Mouse (Mus musculus) thymus, postnatal 36 days (tissue): Measurements from ENCODE around the gene Hk1.
A peak's percentile ranks its signal among the peaks of the same experiment; 100 is the strongest.

Source experiments
- DNase-seq, 2 experiments: peaks; one replicate each; pipeline ENCODE4 v3.0.0; 2022; ENCODE audit warnings: mixed read lengths in 2 of 2

Gene Hk1

DNA sequence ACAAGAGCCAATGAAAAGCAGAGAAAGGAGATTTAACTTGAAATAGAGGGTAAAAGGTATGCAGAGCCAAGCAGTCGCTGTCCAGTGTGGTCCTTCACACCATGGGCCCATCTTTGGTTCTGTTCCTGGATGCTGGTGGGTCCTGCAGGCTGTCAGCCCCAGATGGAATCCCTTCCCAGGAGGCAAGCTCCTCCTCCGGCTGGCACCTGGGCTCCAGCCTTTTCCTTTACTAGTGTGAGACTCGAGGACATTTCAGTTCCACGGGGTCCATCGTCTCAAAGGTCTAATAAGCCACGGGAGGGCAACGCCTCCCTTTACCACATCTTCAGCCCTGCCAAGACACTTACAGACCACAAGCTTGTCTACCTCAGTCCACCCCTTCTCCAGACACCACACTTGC lies 60.6 kb downstream of the Hk1 start:
- DNase-seq: no peak

DNA sequence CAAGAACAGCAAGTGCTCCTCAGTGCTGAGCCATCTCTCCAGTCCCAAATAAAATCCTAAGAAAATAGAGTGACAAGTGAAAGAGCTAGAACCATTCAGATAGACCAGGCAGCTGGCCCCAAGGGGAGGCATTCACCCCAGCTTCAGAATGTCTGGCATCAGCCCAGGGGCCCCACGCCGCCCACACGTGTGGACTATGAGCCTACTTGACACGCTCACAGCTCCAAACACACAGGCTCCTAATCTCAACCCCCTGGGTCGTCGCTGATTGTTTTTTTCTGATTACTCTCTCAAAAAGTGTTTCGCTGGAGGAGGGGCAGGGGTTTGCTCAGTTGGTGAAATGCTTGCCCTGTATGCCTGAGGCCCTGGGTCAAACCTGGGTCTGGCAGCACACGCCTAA lies 63.2 kb downstream of the Hk1 start:
- DNase-seq: no peak

DNA sequence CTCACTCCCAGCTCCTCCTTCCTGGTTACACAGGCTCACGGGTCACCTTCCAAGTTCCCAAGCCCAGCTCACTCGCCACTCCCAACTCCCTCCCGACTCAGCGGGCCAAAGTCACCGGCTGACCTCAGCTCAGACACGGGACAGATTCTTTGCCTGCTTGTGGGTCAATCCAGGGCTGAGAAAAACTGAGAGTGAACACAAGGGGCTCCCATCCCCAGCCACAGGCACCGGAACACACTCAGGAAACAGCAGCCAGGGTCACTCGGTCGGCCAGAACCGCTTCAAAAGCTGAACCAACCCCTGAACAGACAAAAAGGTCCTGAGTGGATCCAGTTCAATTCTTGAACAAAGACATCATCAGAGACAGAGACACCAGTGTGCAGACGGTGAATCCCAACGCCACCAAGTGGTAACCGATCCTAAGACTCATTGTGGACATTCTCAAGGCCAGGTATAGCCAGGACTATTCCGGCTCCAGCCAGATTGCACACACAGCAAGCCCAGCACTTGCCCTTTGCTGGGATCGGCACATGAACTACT lies 65.8 kb downstream of the Hk1 start:
- DNase-seq: no peak

DNA sequence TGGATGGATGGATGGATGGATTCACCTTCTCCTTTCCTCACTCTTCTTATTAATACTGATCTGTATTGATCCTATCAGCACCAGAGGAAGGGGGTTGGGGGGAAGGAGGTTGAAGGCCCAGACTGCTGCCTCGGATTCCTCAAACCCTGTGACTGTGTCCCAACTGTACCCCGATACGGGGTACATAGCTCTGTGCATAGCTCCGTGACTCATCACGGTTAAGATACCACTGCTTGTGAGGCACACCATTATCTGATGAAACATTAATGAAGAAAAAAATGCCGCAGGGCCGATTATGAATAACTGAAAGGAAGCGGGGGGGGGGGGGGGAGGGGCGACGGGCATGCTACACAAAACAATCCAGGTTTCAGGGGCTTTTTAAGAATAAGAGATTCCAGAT lies 66.6 kb downstream of the Hk1 start:
- DNase-seq: no peak

DNA sequence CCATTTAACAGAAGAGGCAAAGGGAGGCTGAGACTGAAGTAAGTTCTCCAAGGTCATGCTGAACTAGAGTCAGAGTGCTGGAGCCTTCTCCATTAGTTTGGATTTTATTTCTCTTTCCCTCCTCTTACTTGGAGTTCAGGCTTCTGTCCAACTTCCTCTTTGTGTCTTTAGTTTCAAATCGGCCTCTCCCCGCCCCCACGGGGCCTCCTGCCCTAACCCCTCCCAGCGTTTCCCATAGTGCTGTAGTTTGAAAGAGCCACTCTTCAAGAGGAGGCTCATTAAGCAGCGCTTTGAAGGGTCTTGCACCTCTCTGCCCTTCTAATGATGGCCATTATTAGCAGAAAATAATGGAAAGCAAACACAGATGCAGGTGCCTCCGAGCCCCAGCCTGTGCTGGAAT lies 68.2 kb downstream of the Hk1 start:
- DNase-seq: no peak

DNA sequence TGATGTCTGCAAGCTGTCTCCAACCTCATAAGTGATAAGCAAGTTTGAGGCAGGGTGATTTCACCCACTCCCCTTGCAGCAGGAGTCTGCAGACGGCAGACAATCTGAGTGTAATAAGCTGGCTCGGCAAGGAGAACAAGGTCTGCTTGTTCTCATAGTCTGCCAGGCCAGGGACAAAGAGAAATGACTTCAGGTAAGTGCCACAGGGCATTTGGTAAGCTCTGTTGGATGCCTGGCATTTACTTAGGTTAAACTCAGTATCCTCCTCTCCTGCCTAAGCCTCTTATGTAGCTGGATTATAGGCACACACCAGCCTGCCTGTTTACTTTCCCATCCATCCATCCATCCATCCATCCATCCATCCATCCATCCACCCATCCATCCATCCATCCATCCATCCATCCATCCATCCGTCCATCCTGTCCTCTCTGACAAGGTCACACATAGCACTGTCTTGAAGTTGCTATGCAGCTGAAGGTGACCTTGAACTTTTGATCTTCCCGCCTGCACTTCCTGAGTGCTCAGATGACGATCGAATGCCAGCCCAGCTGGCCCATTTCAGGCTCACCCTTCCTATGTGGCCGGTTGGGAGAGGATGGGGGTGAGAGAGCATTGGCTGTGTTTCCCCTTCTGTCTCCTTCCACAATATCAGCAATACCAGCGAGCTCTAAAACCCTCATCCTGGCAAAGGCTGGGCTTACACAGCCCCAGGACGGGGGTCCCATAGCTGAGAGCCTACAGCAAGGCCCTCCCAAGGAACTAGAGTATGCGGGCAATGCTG lies 69.3 kb downstream of the Hk1 start:
- DNase-seq: no peak

DNA sequence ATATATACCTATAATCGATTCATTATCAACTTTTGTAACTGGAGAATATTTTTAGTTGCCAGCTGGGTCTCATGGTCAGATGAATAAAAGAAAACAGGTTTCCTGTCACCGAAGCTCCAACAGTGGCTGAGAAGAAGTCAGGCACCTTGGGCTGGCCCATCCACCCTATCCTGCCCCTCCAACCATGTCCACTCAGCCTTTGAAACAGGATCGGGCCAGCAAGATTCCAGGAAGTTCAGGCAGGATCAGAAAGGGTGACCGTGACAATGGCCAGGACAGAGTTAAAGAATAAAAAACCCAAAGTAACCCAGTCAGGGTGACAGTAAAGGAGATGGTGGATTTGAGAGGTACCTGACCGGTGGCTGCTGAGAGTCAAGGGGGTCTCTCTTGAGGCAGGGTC lies 70.1 kb downstream of the Hk1 start:
- no peak for DNase-seq

DNA sequence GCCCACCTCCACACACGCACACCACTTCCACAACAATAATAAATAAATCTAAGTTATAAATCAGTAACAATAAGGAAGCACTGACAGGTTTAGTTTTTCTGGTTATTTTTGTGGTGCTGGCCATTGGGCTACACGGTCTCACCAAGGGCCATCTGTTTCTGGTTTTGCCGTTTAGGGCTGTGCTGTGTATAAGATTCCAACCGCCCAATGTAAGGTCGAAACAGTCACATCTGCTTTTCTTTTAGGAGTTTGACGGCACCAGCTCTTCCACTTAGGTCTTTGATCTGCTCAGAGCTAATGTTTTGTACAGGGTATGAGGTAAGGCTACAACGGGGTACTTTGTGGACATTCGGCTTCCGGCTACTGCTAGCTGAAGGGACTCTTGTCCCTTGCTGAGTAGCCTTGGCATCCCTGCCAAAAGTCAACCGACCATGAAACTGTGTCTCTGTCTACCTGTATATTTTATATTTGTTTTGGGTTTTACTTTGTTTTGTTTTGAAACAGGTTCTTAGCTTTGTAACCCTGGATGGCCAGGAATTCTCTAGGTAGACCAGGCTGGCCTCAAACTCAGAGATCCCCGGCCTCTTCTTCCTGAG lies 70.7 kb downstream of the Hk1 start:
- no peak for DNase-seq

DNA sequence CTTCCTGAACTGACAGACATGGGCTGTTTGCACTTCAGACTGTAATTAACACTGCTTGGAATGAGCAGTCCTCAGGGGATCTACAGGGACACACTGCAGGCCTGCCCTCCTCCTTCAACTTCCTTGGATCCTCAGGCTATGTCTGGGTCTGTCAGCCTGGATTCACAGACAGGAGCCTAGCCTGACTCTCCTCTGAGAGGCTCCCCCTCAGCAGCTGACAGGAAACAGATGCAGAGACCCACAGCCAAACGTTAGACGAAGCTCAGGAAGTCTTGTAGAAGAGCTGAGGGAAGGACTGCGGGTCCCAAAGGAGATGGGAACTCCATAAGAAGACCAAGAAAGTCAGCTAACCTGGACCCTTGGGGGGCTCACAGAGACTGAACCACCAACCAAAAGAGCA lies 73.2 kb downstream of the Hk1 start:
- peak; percentile 15 to 22 for DNase-seq

DNA sequence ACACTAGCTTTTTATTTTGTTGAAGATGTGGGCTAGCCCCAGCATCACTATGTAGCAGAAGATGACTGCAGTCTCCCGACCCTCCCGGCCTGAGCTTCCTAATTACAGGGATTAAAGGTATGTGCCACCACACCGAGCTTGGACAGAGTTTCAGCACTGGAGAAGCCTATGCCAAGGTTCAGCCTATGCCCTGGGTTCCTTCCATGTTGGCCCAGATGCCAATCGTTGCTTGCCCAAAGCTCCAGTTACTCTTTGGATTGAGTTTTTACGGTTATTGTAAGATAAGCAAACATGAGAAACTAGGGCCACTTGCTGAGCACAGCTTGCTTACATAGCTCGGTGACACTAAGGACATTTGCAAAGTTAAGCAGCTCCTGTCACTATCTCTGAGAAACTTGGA lies 74.6 kb downstream of the Hk1 start:
- DNase-seq: no peak

DNA sequence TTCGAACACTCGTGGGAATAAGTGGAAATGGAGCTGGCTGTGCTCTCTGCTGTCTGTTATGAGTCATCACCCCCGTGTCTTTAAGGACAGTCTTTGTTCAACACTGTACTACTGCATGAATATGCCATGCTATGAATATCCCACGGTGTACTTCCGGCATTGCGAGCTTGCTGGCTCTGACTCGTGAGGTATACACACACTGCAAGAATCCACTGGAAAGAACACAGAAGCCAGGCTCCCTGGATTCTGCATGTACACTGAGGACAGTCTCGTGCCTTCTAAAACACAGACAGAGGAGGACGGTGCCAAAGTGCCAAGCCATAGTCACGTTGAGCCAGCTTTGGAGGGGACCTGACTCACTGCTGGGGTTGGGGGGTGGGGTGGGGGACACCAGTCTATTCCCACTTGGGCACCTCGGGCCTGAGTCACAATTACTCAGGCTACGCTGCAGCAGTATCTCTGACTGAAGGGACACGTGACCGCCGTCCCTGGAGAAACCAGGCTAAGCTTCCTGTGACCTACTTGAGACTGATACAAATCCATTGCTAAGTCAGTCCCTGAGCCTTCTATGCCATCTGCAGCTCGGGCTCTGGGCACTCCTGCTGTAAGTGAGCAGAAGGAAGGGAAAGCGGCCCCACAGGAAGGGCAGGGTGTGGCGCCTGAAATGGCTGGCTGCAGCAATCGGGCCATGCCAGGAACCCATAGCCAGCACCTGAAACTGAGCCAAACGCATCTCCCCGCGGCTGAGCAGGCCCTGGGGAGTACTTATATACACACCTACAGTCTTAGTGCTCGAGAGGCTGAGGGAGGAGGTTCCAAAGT lies 79.5 kb downstream of the Hk1 start:
- DNase-seq: no peak

DNA sequence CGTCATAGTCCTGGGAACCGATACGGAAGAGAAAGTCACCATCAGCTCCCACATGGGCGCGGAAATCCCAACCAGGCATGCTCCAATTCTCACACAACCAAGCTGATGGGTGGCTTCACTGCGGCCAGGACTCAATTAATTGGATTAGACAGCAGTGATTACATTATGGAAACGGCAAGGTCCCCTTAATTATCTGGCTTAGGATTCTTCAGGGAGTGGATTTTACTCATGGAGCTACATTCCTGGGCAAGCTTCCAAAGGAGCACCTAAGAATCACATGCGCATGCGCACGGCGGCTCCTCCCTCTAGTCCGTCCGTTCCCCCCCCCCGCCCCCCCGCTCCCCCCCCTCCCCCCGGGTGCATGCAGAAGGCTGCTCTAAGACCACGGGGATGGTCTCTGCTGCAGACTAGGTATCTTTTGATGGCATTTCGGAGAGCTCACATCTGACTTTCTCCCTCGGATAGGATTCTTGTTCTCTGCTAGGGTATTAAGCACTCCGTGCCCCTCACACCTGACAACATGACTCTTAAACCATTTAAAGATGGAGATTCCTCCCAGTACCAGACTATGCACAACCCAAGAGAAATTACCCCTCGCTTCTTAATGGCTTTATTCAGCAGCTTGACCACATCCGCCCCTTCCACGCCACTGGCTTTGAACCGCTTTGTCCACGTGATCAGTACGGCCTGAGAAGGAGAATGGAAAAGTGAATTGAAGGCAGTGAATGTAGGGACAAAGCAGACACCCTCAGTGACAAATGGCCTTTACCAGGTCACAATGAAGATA lies 83.4 kb downstream of the Hk1 start:
- DNase-seq: no peak

DNA sequence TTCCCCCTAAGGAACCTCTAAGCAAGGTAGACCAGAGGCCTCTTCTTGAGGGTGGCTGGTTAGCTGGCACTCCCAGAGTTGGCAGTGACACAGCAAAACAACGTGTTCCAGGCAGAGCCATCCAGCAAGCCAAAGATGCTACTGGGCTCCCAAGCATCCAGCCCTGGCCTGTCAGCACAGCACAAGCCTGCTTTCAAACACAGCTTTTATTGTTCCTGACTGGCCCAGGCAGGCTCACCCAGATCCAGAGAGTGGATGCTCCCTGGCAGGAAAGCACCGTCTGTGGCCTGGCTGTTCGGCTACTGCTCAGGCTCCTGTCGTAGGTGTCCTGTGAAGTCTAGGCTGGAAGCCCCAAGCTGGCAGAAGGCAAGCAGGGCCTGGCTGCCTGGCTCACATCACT lies 85.6 kb downstream of the Hk1 start:
- no peak for DNase-seq

DNA sequence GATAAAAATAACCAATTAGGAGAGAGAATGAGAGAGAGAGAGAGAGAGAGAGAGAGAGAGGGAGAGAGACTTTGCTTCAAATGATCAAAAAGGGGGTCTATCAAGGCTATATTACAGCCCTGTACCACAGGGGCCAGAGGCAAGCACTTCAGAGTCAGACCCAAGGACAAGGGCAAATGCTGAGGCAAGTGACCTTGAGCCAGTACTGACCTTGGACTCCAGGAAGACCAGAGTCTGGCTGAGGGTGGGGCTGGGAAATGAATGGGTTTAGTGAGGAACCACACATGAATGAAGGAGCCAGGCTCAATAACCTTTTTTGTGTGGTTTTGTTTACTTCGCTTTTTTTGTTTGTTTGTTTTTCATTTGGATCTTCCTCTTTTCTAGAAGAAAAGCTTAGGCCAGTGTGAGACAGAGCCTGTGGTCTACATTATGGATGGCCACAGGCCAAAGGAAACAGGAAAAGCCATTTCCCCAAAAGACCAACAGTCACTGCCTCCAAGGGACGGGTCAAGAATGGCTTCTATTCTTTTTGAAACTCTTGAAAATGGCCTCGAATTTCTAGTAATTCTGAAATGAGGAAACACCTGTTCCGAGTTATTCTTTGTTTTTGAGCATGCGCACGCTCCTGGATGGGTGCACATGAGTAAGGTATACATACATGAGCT lies 92.1 kb downstream of the Hk1 start:
- DNase-seq: no peak

DNA sequence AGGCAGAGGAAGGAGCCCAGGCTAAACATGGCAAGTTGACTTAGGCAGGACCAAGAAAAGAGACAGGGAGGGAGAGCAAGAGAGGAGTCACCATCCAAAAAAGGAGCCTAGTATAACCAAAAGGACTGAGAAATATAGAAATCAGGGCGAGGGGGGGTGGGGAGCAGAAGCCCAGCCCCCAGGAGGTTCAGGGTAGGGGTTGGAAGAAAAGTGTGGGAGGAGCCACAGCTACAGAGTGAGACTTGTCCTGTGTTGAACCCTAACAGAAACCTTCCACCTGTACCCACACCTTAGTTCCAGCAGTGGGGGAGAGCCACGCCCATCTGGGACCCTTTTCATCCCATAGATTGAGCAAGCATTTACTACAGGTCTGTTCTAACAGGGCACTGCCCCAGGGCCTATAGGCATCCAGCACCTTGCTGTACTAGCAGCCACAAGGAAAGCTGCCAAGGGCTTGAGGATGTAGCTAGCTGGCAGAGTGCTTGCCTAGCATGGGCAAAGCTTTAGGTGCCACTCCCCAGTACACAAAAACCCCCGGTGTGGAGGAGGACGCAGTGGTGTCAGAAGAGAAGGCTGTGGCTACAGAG lies 96.4 kb downstream of the Hk1 start:
- no peak for DNase-seq

DNA sequence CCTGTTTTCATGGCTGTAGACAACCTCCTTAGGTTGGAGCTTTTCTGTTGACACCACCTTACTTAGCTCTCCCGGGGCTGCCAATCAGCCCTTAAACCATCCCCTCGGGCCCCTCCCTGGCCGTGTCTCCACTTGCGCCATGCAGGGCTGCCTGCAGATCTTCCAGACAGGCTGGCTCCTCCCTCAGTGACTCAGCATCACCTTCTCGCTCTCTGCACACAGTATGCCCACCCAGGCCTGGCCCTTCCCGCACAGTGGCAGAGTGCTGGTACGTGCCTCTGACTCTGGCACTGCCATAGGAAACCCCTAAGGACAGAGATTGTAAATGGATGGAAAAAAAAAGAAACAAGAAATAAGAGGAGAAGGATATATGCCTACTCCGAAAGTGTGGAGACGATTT lies 96.9 kb downstream of the Hk1 start:
- no peak for DNase-seq

DNA sequence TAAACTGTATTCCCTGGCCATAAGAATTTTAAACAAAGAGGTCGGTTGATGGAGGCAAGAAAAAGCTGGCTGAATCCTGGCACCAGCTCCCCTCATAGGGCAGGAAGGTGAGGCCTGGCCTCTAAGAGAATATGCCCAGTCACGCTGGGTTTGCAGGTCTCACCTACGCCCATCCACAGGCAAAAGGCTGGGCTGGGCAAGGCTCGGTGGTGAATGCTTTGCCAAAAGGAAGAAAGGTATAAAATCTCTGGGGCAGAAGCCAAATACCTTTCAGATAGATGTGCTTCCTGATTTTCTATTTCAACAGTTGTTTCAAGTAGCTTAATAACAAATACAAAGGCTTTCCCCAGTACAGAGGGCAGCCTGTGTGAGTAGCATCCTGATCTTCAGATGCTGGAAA lies 100.0 kb downstream of the Hk1 start:
- DNase-seq: no peak

DNA sequence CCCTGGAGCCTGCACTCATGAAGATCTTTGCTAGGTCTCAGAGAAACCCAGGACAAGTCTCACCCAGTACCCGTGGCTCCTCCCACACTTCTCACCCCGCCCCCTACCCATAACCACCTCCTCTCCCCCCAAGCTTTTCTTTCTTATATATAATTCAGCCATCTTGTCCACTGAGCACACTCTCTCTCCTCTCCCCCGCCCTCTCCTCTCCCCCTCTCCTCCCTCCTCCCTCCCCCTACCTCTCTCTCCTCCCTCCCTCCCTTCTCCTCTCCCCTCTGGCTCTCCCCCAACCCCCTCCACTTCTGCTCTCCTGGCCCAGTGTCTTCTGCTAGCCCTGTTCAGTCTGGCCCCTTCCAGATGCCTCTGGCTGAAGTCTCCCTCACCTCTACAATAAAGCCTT lies 100.6 kb downstream of the Hk1 start:
- DNase-seq: no peak

DNA sequence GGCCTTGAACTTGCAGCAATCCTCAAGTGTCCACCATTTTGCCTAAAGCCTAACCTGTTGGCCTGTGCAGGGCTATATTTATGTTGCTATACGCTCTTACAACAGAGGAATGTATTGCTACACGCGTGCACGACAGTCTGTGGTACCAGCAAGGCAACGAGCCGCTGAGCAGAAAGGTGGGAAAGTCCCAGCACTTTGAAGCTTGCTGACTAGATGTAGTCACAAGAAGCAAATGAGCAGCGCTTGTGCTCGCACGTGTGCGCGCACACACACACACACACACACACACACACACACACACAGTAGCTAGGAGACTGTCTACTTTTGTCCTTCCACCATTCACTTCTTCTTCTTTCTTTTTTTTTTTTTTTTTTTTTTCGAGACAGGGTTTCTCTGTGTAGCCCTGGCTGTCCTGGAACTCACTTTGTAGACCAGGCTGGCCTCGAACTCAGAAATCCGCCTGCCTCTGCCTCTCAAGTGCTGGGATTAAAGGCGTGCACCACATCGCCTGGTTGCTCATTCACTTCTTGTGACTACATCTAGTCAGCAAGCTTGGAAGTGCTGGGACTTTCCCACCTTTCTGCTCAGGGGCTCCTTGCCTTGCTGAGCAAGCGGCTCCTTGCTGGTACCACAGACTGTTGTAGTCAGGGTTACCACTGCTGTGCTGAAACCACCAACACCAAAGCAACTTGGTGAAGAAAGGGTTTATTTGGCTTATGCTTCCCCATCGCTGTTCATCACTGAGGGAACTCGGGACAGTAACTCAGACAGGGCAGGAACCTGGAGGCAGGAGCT lies 102.0 kb downstream of the Hk1 start:
- DNase-seq: no peak

DNA sequence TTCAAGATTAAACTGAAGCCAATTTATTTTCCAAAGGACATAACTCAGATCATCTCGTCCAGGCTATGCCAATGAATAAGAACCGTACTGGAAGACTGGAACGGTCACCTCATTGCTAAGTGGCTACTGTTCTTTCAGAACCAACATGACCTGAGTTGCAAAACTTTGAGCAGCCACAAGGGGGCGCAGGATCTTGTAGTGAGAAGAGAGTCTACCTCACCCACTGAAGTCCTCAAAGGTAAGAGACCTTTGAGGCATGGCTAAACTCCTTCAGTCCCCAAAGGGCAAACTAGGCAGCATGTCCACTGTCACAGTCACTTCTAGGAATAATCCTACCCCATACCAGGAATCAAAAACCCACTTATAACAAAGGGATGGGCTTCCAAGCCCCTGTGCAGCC lies 104.5 kb downstream of the Hk1 start:
- DNase-seq: peak; percentile 75 to 79

DNA sequence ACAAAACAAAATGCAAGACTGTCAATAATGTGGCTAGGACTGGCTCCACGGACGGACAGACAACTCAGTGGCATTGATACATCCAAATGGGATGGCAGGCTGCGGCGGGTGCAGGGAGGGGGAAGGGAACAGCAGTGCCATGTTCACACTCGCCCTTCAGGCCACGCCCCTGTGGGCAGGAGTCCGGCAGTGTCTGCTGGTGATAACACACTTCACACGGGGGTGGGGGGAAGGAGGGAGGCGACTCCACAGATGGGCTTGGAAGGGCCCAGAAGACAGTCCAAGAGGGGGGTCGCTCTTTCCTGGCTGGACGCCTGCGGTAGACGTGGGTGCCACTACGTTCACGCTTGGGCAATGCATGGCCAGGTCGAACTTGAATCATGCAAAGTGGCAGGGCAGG lies 110.4 kb downstream of the Hk1 start:
- no peak for DNase-seq
